Mouse (Mus musculus): ENCODE data around the gene Khdc1c. TPM values are rescaled to one million over a fixed set of nuclear protein-coding genes. Genes with fewer than 3 reads are reported as not detected.

Khdc1c gene
- polyA plus RNA-seq, 1 experiment: not detected

- H3K27ac ChIP-seq (ENCODE audit: insufficient read depth, low read depth, low read length): no peak overlapping the region
- no peak for TF ChIP-seq CTCF (IDR thresholded peaks at IDR 0.05; ENCODE audit: insufficient read depth, low read depth, low read length)
- TF ChIP-seq POLR2A (IDR thresholded peaks at IDR 0.05; ENCODE audit: insufficient read depth, low read depth, low read length): no peak
- H3K4me3 ChIP-seq (ENCODE audit: insufficient read depth, low read depth, low read length): no peak overlapping the region
- H3K4me1 ChIP-seq (ENCODE audit: control insufficient read depth, insufficient read depth, low read length): no peaks in the 10 kb centered on the region
These were observed 51.2 kb downstream of the Khdc1c start for GRCm38 (mm10) chr1:21419370-21419769.

Other genes with a start within 250 kb of the Khdc1c start
- not detected in 2 replicates for gene Tmem14a, start 149.8 kb upstream of the Khdc1c start, polyA plus RNA-seq (2012; ENCODE audit: insufficient read depth, insufficient read length, low replicate concordance, missing spikeins)
- gene Gsta3, start 127.7 kb upstream of the Khdc1c start, polyA plus RNA-seq (2012; ENCODE audit: insufficient read depth, insufficient read length, low replicate concordance, missing spikeins): not detected in 2 replicates
- gene Khdc1a, start 18.7 kb upstream of the Khdc1c start, polyA plus RNA-seq (2012; ENCODE audit: insufficient read depth, insufficient read length, low replicate concordance, missing spikeins): not detected in 2 replicates
- not detected in 2 replicates for gene Khdc1b, start 15.2 kb downstream of the Khdc1c start, polyA plus RNA-seq (2012; ENCODE audit: insufficient read depth, insufficient read length, low replicate concordance, missing spikeins)